Mouse (Mus musculus): ENCODE measurements around the gene 1700028J19Rik. TPM values are rescaled to one million over a fixed set of nuclear protein-coding genes. Genes with fewer than 3 reads are reported as not detected.
A peak's percentile ranks its signal among the peaks of the same experiment; 100 is the strongest.
"Not testable (repeated sequence)": the region's sequence is repeated elsewhere in the genome, so short reads cannot be mapped to it uniquely, and the experiment has no call there.

Gene 1700028J19Rik
- polyA plus RNA-seq, 1 experiment from 2014 or later: 1.3 TPM

DNA sequence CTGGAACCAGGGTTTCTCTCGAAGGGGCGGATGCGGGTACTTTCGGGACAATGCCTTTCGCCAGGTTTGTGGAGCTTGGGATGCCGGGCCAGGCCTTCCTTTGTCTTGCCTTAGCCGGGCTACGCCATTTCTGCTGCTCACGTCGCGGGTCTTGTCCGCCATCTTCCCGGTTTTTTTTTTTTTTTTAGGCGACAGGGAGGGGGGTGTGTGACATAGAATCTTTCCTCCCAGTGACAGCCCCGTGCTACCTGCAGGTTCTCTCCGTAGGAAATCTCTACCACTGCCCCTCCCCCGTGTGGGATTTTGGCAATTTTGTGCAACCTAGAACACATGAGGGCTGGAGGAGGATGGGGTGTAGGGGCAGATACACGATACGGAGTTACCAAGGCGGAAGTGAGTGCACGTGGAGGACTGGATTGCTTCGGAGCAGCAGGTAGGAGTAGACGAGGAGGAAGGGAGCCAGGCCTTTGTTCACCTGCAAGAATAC, 532 bp upstream of the 1700028J19Rik start:
- peaks cover 42% of the 10 kb centered on the region for H3K36me3 ChIP-seq (replicated peaks)
- under 1% methylated on average over 23 of the region's 23 CpGs for WGBS
- H3K27me3 ChIP-seq (ENCODE audit: poor library complexity, severe bottlenecking): no peaks in the 10 kb centered on the region
- peak overlapping the region; percentile 92 for H3K4me3 ChIP-seq
- peak overlapping the region; percentile 98 for H3K27ac ChIP-seq
- peaks cover 24% of the 10 kb centered on the region for H3K4me1 ChIP-seq
- no peaks in the 10 kb centered on the region for H3K9me3 ChIP-seq
- DNase-seq (ENCODE audit: extremely low spot score, low spot score): peak; percentile 73

- WGBS: 50% methylated on average over 1 of the region's 1 CpGs
- Histone ChIP-seq H3K27me3 (ENCODE audit: poor library complexity, severe bottlenecking) (no peaks in the 10 kb centered on the region), H3K9me3 (no peaks in the 10 kb centered on the region), H3K36me3 (replicated peaks) (peaks cover 14% of the 10 kb centered on the region), H3K4me1 (peaks cover 22% of the 10 kb centered on the region), H3K4me3 (no peak overlapping the region), H3K27ac (no peak overlapping the region)
- no peak for DNase-seq (ENCODE audit: extremely low spot score, low spot score)
These were observed 2.4 kb downstream of the 1700028J19Rik start for GRCm38 (mm10) chr7:44244080-44244479.

- H3K36me3 ChIP-seq (replicated peaks): no peaks in the 10 kb centered on the region
- no peak for DNase-seq (ENCODE audit: extremely low spot score, low spot score)
- H3K4me3 ChIP-seq: no peak overlapping the region
- H3K4me1 ChIP-seq: peaks cover 7% of the 10 kb centered on the region
- no peaks in the 10 kb centered on the region for H3K9me3 ChIP-seq
- H3K27ac ChIP-seq: no peak overlapping the region
- 69% methylated on average over 2 of the region's 2 CpGs for WGBS
- no peaks in the 10 kb centered on the region for H3K27me3 ChIP-seq (ENCODE audit: poor library complexity, severe bottlenecking)
These were observed 5.3 kb downstream of the 1700028J19Rik start for GRCm38 (mm10) chr7:44241163-44241562.

GRCm38 (mm10) chr7:44240712-44241111, 5.8 kb downstream of the 1700028J19Rik start:
- Histone ChIP-seq H3K36me3 (replicated peaks) (no peaks in the 10 kb centered on the region), H3K4me1 (peaks cover 7% of the 10 kb centered on the region), H3K27ac (no peak overlapping the region), H3K9me3 (no peaks in the 10 kb centered on the region), H3K4me3 (no peak overlapping the region), H3K27me3 (ENCODE audit: poor library complexity, severe bottlenecking) (no peaks in the 10 kb centered on the region)
- 67% methylated on average over 1 of the region's 1 CpGs for WGBS
- no peak for DNase-seq (ENCODE audit: extremely low spot score, low spot score)

DNA sequence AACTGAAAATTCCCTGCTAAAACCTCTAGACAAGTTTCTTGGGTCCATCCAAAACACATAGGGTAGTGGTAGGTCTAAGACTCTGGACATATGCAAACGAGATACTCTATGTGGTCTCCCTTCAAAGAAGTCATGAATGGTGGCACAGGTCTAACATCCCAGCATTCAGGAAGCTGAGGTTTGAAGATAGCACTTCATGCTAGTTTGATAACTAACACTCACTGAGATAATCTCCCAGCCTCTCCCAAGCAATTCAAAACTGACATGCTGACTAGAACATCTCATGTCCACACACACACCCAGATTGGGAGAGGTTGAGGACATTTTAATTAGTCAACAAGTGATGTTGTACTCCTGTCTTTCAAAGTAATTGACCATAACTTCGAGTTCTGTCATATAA, 6.6 kb downstream of the 1700028J19Rik start:
- WGBS: 65% methylated on average over 2 of the region's 2 CpGs
- no peak for DNase-seq (ENCODE audit: extremely low spot score, low spot score)
- Histone ChIP-seq H3K27me3 (ENCODE audit: poor library complexity, severe bottlenecking) (no peaks in the 10 kb centered on the region), H3K4me3 (no peak overlapping the region), H3K27ac (no peak overlapping the region), H3K4me1 (no peaks in the 10 kb centered on the region), H3K36me3 (replicated peaks) (no peaks in the 10 kb centered on the region), H3K9me3 (no peaks in the 10 kb centered on the region)

GRCm38 (mm10) chr7:44235909-44236308, 10.6 kb downstream of the 1700028J19Rik start, which contains the start of gene Gm36864:
TSS of gene Gm36864 (plus strand) at chr7:44236177.
- no peak for DNase-seq (ENCODE audit: extremely low spot score, low spot score)
- Histone ChIP-seq H3K27ac (no peak within 1 kb of the TSS), H3K27me3 (ENCODE audit: poor library complexity, severe bottlenecking) (no peaks in the 10 kb centered on the region), H3K4me1 (no peaks in the 10 kb centered on the region), H3K4me3 (no peak within 1 kb of the TSS), H3K9me3 (no peaks in the 10 kb centered on the region), H3K36me3 (replicated peaks) (no peaks in the 10 kb centered on the region)
- 84% methylated on average over 3 of the region's 3 CpGs for WGBS

- Histone ChIP-seq H3K27me3 (ENCODE audit: poor library complexity, severe bottlenecking) (no peaks in the 10 kb centered on the region), H3K27ac (no peak within 1 kb of the TSS), H3K4me3 (no peak within 1 kb of the TSS), H3K36me3 (replicated peaks) (no peaks in the 10 kb centered on the region), H3K9me3 (no peaks in the 10 kb centered on the region), H3K4me1 (no peaks in the 10 kb centered on the region)
- WGBS: 42% methylated on average over 1 of the region's 1 CpGs
- DNase-seq (ENCODE audit: extremely low spot score, low spot score): no peak
These were observed 21.4 kb downstream of the 1700028J19Rik start, which contains the start of gene Klk1 for GRCm38 (mm10) chr7:44225076-44225475. TSS of gene Klk1 (plus strand) at chr7:44225360.

- not testable (repeated sequence) for DNase-seq (ENCODE audit: extremely low spot score, low spot score); H3K27me3 ChIP-seq (ENCODE audit: poor library complexity, severe bottlenecking); H3K4me3 ChIP-seq; H3K36me3 ChIP-seq (replicated peaks); H3K9me3 ChIP-seq; H3K27ac ChIP-seq; H3K4me1 ChIP-seq
- 83% methylated on average over 6 of the region's 6 CpGs for WGBS
These were observed 24.2 kb downstream of the 1700028J19Rik start for GRCm38 (mm10) chr7:44222335-44222734.

- not testable (repeated sequence) for H3K27ac ChIP-seq; H3K36me3 ChIP-seq (replicated peaks); DNase-seq (ENCODE audit: extremely low spot score, low spot score); H3K4me3 ChIP-seq; H3K27me3 ChIP-seq (ENCODE audit: poor library complexity, severe bottlenecking); H3K4me1 ChIP-seq; H3K9me3 ChIP-seq
- 80% methylated on average over 10 of the region's 10 CpGs for WGBS
These were observed 24.9 kb downstream of the 1700028J19Rik start for GRCm38 (mm10) chr7:44221601-44222000.

DNA sequence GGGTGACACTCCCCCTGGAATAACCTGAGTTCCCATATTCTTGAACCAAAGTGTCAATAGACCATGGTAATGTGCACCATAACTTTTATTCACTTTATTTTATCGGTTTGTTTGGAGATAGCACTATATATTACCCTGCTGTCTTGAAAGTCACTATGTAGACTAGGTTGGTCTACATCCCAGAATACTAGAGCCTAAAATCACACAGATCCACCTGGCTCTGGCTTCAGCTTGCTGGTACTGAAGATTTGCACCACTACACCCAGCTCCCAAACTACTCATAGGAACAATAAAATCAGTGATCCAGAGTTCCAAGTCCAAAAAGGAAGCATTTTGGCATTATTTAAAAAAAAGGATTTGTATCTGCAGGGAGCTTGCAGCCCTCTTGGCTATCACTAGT, 30.9 kb downstream of the 1700028J19Rik start, which contains the start of gene Klk1b5:
Klk1b5 (plus strand) TSS at position 301 of the 400 bp plus-strand sequence.
- H3K36me3 ChIP-seq (replicated peaks): no peaks in the 10 kb centered on the region
- 81% methylated on average over 1 of the region's 1 CpGs for WGBS
- H3K9me3 ChIP-seq: no peaks in the 10 kb centered on the region
- no peak for DNase-seq (ENCODE audit: extremely low spot score, low spot score)
- H3K4me3 ChIP-seq: no peak within 1 kb of the TSS
- no peak within 1 kb of the TSS for H3K27ac ChIP-seq
- no peaks in the 10 kb centered on the region for H3K27me3 ChIP-seq (ENCODE audit: poor library complexity, severe bottlenecking)
- no peaks in the 10 kb centered on the region for H3K4me1 ChIP-seq

GRCm38 (mm10) chr7:44208307-44208706, 38.2 kb downstream of the 1700028J19Rik start:
- DNase-seq (ENCODE audit: extremely low spot score, low spot score): no peak
- H3K27me3 ChIP-seq (ENCODE audit: poor library complexity, severe bottlenecking): no peaks in the 10 kb centered on the region
- WGBS: 81% methylated on average over 3 of the region's 3 CpGs
- H3K27ac ChIP-seq: no peak overlapping the region
- no peaks in the 10 kb centered on the region for H3K4me1 ChIP-seq
- no peaks in the 10 kb centered on the region for H3K36me3 ChIP-seq (replicated peaks)
- no peaks in the 10 kb centered on the region for H3K9me3 ChIP-seq
- no peak overlapping the region for H3K4me3 ChIP-seq

DNA sequence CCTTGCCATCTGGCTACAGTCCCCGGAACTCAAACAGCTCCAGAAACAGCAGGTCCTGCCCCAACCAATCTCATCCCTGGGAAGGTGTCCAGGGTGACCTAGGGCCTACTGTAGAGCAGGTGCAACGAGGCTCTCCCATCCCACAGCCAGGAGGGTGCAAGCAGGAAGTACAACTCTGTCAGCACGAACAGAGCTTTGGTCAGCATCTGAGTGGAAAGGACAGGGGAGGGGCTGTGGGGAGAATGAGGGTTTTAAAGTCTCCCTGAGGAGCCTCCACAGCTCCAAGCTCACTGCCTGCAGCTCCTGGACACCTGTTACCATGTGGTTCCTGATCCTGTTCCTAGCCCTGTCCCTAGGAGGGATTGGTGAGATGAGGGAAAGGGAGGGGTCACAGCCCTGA, 39.4 kb downstream of the 1700028J19Rik start, which contains the start of gene Klk1b4:
Klk1b4 (plus strand) TSS at position 301 of the 400 bp plus-strand sequence.
- not testable (repeated sequence) for H3K4me3 ChIP-seq; H3K27me3 ChIP-seq (ENCODE audit: poor library complexity, severe bottlenecking); H3K9me3 ChIP-seq; H3K36me3 ChIP-seq (replicated peaks); H3K4me1 ChIP-seq; H3K27ac ChIP-seq; DNase-seq (ENCODE audit: extremely low spot score, low spot score)
- 73% methylated on average over 3 of the region's 3 CpGs for WGBS

GRCm38 (mm10) chr7:44197891-44198290, 48.6 kb downstream of the 1700028J19Rik start, which contains the start of gene Klk1b3:
TSS of gene Klk1b3 (plus strand) at chr7:44198191.
- DNase-seq (ENCODE audit: extremely low spot score, low spot score): no peak
- Histone ChIP-seq H3K9me3 (no peaks in the 10 kb centered on the region), H3K4me3 (no peak within 1 kb of the TSS), H3K36me3 (replicated peaks) (no peaks in the 10 kb centered on the region), H3K27ac (no peak within 1 kb of the TSS), H3K27me3 (ENCODE audit: poor library complexity, severe bottlenecking) (no peaks in the 10 kb centered on the region), H3K4me1 (no peaks in the 10 kb centered on the region)
- 77% methylated on average over 3 of the region's 3 CpGs for WGBS

- H3K4me1 ChIP-seq; H3K27me3 ChIP-seq (ENCODE audit: poor library complexity, severe bottlenecking); H3K36me3 ChIP-seq (replicated peaks); H3K4me3 ChIP-seq; DNase-seq (ENCODE audit: extremely low spot score, low spot score); H3K9me3 ChIP-seq; H3K27ac ChIP-seq: not testable (repeated sequence)
- WGBS: 88% methylated on average over 1 of the region's 1 CpGs
These were observed 53.0 kb downstream of the 1700028J19Rik start for GRCm38 (mm10) chr7:44193466-44193865.

Measured in forebrain, embryonic 10.5 days (tissue).